Mouse (Mus musculus): ENCODE results near the gene Dck. TPM values are rescaled to one million over a fixed set of nuclear protein-coding genes. Genes with fewer than 3 reads are reported as not detected.

The Dck gene
- polyA plus RNA-seq (2012; rRNA removed), result 1.1 and 1.3 TPM in 2 replicates

DNA sequence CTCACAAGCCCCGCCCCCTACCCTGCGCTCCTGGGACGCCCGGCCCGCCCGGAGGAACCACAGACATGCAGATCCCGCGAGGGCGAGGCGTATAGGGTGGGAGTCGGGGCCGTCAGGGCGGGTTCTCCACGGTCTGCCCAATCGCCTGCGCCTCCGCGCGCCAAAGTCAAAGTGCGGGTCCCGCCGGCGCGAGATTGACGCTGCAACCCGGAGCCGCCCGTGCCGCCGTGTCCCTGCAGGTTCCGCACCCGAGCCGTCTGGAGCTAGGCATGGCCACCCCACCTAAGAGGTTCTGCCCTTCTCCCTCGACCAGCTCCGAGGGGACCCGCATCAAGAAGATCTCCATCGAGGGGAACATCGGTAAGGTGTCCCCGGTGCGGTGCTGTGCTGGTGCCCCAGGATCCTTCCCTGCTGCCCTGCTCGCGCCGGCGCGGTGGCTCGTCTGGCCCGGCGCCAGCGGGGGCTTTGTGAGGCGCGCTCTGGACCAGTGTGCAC, at the start of gene Dck:
Dck (plus strand) TSS at position 10 of the 495 bp plus-strand sequence.
- WGBS, result under 1% methylated on average over 51 of the region's 51 CpGs
- Histone ChIP-seq H3K4me3 (ENCODE audit: low read depth, low read length) (peak within 1 kb of the TSS; percentile 97), H3K4me1 (ENCODE audit: control insufficient read depth, insufficient read depth, insufficient read length, low read length) (peaks cover 13% of the 10 kb centered on the region; the same call in 1 of the 2 replicates), H3K27me3 (ENCODE audit: control insufficient read depth, insufficient read depth, low read length) (no peaks in the 10 kb centered on the region), H3K36me3 (ENCODE audit: control insufficient read depth, insufficient read depth, low read length) (peaks cover 2% of the 10 kb centered on the region; the same call in 1 of the 2 replicates), H3K27ac (ENCODE audit: insufficient read depth, low read depth, low read length) (peak within 1 kb of the TSS; percentile 77)
- peak; percentile 73 for TF ChIP-seq POLR2A (IDR thresholded peaks at IDR 0.05; ENCODE audit: low read depth, low read length)
- TF ChIP-seq CTCF (IDR thresholded peaks at IDR 0.05; ENCODE audit: extremely low read depth, insufficient read length, insufficient replicate concordance, low read depth, low read length), result no peak

GRCm38 (mm10) chr5:88716983-88717382, 47.8 kb upstream of the Dck start:
- no peak overlapping the region for H3K27ac ChIP-seq (ENCODE audit: insufficient read depth, low read depth, low read length)
- no peak overlapping the region for H3K4me3 ChIP-seq (ENCODE audit: low read depth, low read length)
- H3K27me3 ChIP-seq (ENCODE audit: control insufficient read depth, insufficient read depth, low read length), result no peaks in the 10 kb centered on the region
- H3K4me1 ChIP-seq (ENCODE audit: control insufficient read depth, insufficient read depth, insufficient read length, low read length), result peaks cover 2% of the 10 kb centered on the region; the same call in 1 of the 2 replicates
- WGBS, result 84% methylated on average over 2 of the region's 2 CpGs
- TF ChIP-seq CTCF (IDR thresholded peaks at IDR 0.05; ENCODE audit: extremely low read depth, insufficient read length, insufficient replicate concordance, low read depth, low read length) (no peak), POLR2A (IDR thresholded peaks at IDR 0.05; ENCODE audit: low read depth, low read length) (no peak)
- no peaks in the 10 kb centered on the region for H3K36me3 ChIP-seq (ENCODE audit: control insufficient read depth, insufficient read depth, low read length)

DNA sequence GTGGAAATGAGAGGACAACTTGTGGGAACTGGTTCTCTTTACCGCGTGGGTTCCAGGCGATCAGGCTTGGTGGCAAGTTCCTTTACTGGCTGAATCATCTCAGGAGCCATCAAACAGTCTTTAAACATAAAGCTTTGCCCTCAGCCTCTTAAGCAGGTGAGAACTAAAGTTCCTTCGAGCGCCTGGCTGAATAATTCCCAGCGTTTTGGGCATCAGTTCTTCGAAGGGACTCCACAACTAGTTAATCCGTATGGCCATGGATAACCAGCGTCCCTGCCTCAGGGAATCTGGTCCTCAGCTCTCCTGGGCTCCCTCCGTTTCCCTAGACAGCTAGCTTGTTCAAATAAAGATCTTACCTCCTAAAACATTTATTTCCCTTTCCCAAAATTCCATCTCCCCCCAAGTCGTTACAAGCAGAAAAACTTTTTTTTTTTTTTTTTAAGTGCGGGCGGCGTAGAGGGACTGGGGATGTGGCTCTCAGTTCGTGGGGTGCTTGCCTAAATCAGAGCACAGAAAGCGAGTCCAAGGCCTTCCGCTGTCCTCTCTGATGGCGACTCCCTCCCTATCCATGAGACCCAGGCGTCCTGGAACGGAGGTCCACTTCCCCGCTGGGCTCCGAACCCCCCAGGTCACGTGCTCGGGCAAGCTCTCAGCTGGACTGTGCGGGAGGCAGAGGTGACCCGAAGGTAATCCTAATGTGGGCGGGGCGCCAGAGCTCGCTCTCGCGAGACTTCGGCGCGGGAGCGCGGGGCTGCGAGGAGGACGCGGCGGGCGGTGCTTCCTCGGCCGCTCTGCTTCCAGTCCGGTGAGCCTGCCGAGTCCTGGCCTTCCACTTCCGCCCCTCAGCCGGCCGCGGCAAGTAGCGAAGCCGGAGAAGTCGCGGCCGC, 44.4 kb upstream of the Dck start, which contains the start of gene Mob1b:
Mob1b (plus strand) TSS at position 740 of the 887 bp plus-strand sequence.
- TF ChIP-seq POLR2A (IDR thresholded peaks at IDR 0.05; ENCODE audit: low read depth, low read length) (peak; percentile 88; the same call in 1 of the 2 replicates), CTCF (IDR thresholded peaks at IDR 0.05; ENCODE audit: extremely low read depth, insufficient read length, insufficient replicate concordance, low read depth, low read length) (peak; percentile 13; the same call in 1 of the 2 replicates)
- H3K36me3 ChIP-seq (ENCODE audit: control insufficient read depth, insufficient read depth, low read length), result no peaks in the 10 kb centered on the region
- WGBS, result under 1% methylated on average over 54 of the region's 54 CpGs
- H3K4me3 ChIP-seq (ENCODE audit: low read depth, low read length), result peak within 1 kb of the TSS; percentile 84
- H3K27me3 ChIP-seq (ENCODE audit: control insufficient read depth, insufficient read depth, low read length), result no peaks in the 10 kb centered on the region
- peak within 1 kb of the TSS; percentile 74 for H3K27ac ChIP-seq (ENCODE audit: insufficient read depth, low read depth, low read length)
- peaks cover 8% of the 10 kb centered on the region; the same call in 1 of the 2 replicates for H3K4me1 ChIP-seq (ENCODE audit: control insufficient read depth, insufficient read depth, insufficient read length, low read length)

GRCm38 (mm10) chr5:88721003-88721475, 43.8 kb upstream of the Dck start:
- 1% methylated on average over 38 of the region's 38 CpGs for WGBS
- peak overlapping the region; percentile 58 for H3K27ac ChIP-seq (ENCODE audit: insufficient read depth, low read depth, low read length)
- H3K27me3 ChIP-seq (ENCODE audit: control insufficient read depth, insufficient read depth, low read length), result no peaks in the 10 kb centered on the region
- H3K4me3 ChIP-seq (ENCODE audit: low read depth, low read length), result peak overlapping the region; percentile 84
- H3K4me1 ChIP-seq (ENCODE audit: control insufficient read depth, insufficient read depth, insufficient read length, low read length), result peaks cover 8% of the 10 kb centered on the region; the same call in 1 of the 2 replicates
- no peaks in the 10 kb centered on the region for H3K36me3 ChIP-seq (ENCODE audit: control insufficient read depth, insufficient read depth, low read length)
- TF ChIP-seq POLR2A (IDR thresholded peaks at IDR 0.05; ENCODE audit: low read depth, low read length), result no peak

- H3K4me3 ChIP-seq (ENCODE audit: low read depth, low read length), result peak overlapping the region; percentile 84
- no peaks in the 10 kb centered on the region for H3K27me3 ChIP-seq (ENCODE audit: control insufficient read depth, insufficient read depth, low read length)
- TF ChIP-seq POLR2A (IDR thresholded peaks at IDR 0.05; ENCODE audit: low read depth, low read length) (no peak), CTCF (IDR thresholded peaks at IDR 0.05; ENCODE audit: extremely low read depth, insufficient read length, insufficient replicate concordance, low read depth, low read length) (no peak)
- H3K4me1 ChIP-seq (ENCODE audit: control insufficient read depth, insufficient read depth, insufficient read length, low read length), result peaks cover 8% of the 10 kb centered on the region; the same call in 1 of the 2 replicates
- H3K36me3 ChIP-seq (ENCODE audit: control insufficient read depth, insufficient read depth, low read length), result no peaks in the 10 kb centered on the region
- peak overlapping the region; percentile 58 for H3K27ac ChIP-seq (ENCODE audit: insufficient read depth, low read depth, low read length)
- WGBS, result 2% methylated on average over 31 of the region's 31 CpGs
These were observed 43.1 kb upstream of the Dck start for GRCm38 (mm10) chr5:88721565-88722212.

DNA sequence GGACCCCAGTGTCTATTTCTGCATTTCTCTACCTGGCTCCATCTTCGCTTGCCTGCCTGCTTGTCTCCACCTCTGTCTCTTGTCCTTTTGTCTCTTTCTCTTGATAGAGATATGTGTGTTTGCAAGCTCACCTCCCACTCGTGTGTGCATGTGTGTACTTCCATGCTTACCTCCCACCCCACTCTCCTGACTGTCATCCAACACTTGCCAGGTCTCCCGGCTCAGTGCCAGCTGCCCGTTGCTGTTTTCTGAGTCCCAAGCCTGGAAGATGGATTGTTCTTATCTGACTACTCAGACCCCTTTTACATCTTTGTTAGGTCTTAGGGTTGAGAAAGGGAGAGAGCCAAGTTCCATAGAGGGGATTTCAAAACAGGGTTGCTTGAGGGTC, 42.6 kb upstream of the Dck start:
- WGBS, result 21% methylated on average over 4 of the region's 4 CpGs
- TF ChIP-seq POLR2A (IDR thresholded peaks at IDR 0.05; ENCODE audit: low read depth, low read length) (no peak), CTCF (IDR thresholded peaks at IDR 0.05; ENCODE audit: extremely low read depth, insufficient read length, insufficient replicate concordance, low read depth, low read length) (no peak)
- Histone ChIP-seq H3K4me1 (ENCODE audit: control insufficient read depth, insufficient read depth, insufficient read length, low read length) (peaks cover 10% of the 10 kb centered on the region; the same call in 1 of the 2 replicates), H3K4me3 (ENCODE audit: low read depth, low read length) (peak overlapping the region; percentile 84), H3K27me3 (ENCODE audit: control insufficient read depth, insufficient read depth, low read length) (no peaks in the 10 kb centered on the region), H3K27ac (ENCODE audit: insufficient read depth, low read depth, low read length) (no peak overlapping the region), H3K36me3 (ENCODE audit: control insufficient read depth, insufficient read depth, low read length) (no peaks in the 10 kb centered on the region)
